Comparison of ENCODE assay signal across 15 mouse cellular contexts in genomic region chr2:130632887-130633675, GRCm38 (mm10). TPM values are rescaled to one million over a fixed set of nuclear protein-coding genes. Genes with fewer than 3 reads are reported as not detected.
DNase-seq lines count a peak whose midpoint lies in the region; ATAC-seq and TF ChIP-seq lines count a peak whose summit lies in the region.
"Had no signal": no experiment of that assay in that cellular context is flagged by ENCODE, and none has a peak within 500 bp of the region (broad histone marks: within the 10 kb centered on the region; RNA-seq: fewer than 3 reads in every experiment).

No protein-coding gene starts in this region.

- no peak for DNase-seq in forebrain, postnatal 0 days
- peak; percentile 88 for DNase-seq in midbrain, embryonic 11.5 days (ENCODE audit: low spot score, missing footprints)
- DNase-seq in embryonic facial prominence, embryonic 10.5 days (ENCODE audit: low spot score) = peak; percentile 38
- DNase-seq in lung, postnatal 14 days = no peak
- no peak for DNase-seq in layer of hippocampus, adult 11-12 months (ENCODE audit: low spot score)
- DNase-seq: heart, adult 2 months; layer of hippocampus, postnatal 36 days; thymus, postnatal 14 days had no signal

- no peak overlapping the region for H3K4me3 ChIP-seq in forebrain, postnatal 0 days (ENCODE audit: low read depth, low read length)
- H3K4me3 ChIP-seq in forebrain, embryonic 16.5 days (replicated peaks; ENCODE audit: low read length) = no peak overlapping the region
- H3K4me3 ChIP-seq in midbrain, embryonic 11.5 days (ENCODE audit: low read depth, low read length) = no peak overlapping the region
- no peak overlapping the region for H3K4me3 ChIP-seq in midbrain, embryonic 13.5 days (replicated peaks)
- H3K4me3 ChIP-seq in embryonic facial prominence, embryonic 10.5 days = no peak overlapping the region
- H3K4me3 ChIP-seq: embryonic facial prominence, embryonic 12.5 days; heart, adult 2 months; liver, embryonic 15.5 days; neural tube, embryonic 13.5 days had no signal

- peaks cover 2% of the 10 kb centered on the region; the same call in 1 of the 2 replicates for H3K4me1 ChIP-seq in forebrain, postnatal 0 days (ENCODE audit: insufficient read depth)
- peaks cover 21% of the 10 kb centered on the region for H3K4me1 ChIP-seq in forebrain, embryonic 16.5 days (replicated peaks; ENCODE audit: control insufficient read depth, insufficient read depth, low read length)
- peaks cover 37% of the 10 kb centered on the region for H3K4me1 ChIP-seq in midbrain, embryonic 11.5 days (ENCODE audit: control insufficient read depth, insufficient read depth, low read length)
- H3K4me1 ChIP-seq in midbrain, embryonic 13.5 days (replicated peaks) = peaks cover 44% of the 10 kb centered on the region
- H3K4me1 ChIP-seq in embryonic facial prominence, embryonic 10.5 days = peaks cover 59% of the 10 kb centered on the region

- peak; percentile 6; the same call in 1 of the 2 replicates for ATAC-seq in forebrain, postnatal 0 days
- no peak for ATAC-seq in forebrain, embryonic 16.5 days
- peak; percentile 39 for ATAC-seq in midbrain, embryonic 11.5 days (ENCODE audit: low FRiP score)
- no peak for ATAC-seq in midbrain, embryonic 13.5 days
- ATAC-seq: Patski had no signal

- H3K36me3 ChIP-seq in forebrain, postnatal 0 days (ENCODE audit: insufficient read depth) = peaks cover 24% of the 10 kb centered on the region
- no peaks in the 10 kb centered on the region; the same call in 1 of the 2 replicates for H3K36me3 ChIP-seq in forebrain, embryonic 16.5 days (ENCODE audit: control insufficient read depth, insufficient read depth)
- H3K36me3 ChIP-seq in midbrain, embryonic 11.5 days (ENCODE audit: control insufficient read depth, insufficient read depth, low read length) = no peaks in the 10 kb centered on the region
- no peaks in the 10 kb centered on the region for H3K36me3 ChIP-seq in midbrain, embryonic 13.5 days
- peaks cover 1% of the 10 kb centered on the region; the same call in 1 of the 2 replicates for H3K36me3 ChIP-seq in embryonic facial prominence, embryonic 10.5 days (replicated peaks)
- H3K36me3 ChIP-seq: embryonic facial prominence, embryonic 12.5 days; limb, embryonic 12.5 days had no signal

- WGBS in forebrain, postnatal 0 days = 40% methylated on average over 5 of the region's 5 CpGs
- 43% methylated on average over 5 of the region's 5 CpGs for WGBS in forebrain, embryonic 16.5 days
- WGBS in midbrain, embryonic 11.5 days = 41% methylated on average over 5 of the region's 5 CpGs
- 43% methylated on average over 5 of the region's 5 CpGs for WGBS in midbrain, embryonic 13.5 days
- 53% methylated on average over 5 of the region's 5 CpGs for WGBS in embryonic facial prominence, embryonic 10.5 days

- no peak for TF ChIP-seq CTCF in forebrain, postnatal 0 days (IDR thresholded peaks at IDR 0.05; ENCODE audit: low read depth)

- H3K27ac ChIP-seq in forebrain, postnatal 0 days (ENCODE audit: low read depth, low read length) = no peak overlapping the region
- no peak overlapping the region for H3K27ac ChIP-seq in forebrain, embryonic 16.5 days (ENCODE audit: low read length)
- H3K27ac ChIP-seq in midbrain, embryonic 11.5 days (ENCODE audit: low read depth, low read length) = no peak overlapping the region
- H3K27ac ChIP-seq in midbrain, embryonic 13.5 days = no peak overlapping the region
- H3K27ac ChIP-seq in embryonic facial prominence, embryonic 10.5 days (replicated peaks) = no peak overlapping the region; the same call in 1 of the 2 replicates
- H3K27ac ChIP-seq: embryonic facial prominence, embryonic 12.5 days; heart, adult 2 months; limb, embryonic 12.5 days; liver, embryonic 15.5 days; neural tube, embryonic 13.5 days had no signal

- H3K9me3 ChIP-seq in forebrain, postnatal 0 days (ENCODE audit: low read length) = no peaks in the 10 kb centered on the region
- H3K9me3 ChIP-seq in forebrain, embryonic 16.5 days (ENCODE audit: control insufficient read depth, low read length) = no peaks in the 10 kb centered on the region
- H3K9me3 ChIP-seq in midbrain, embryonic 11.5 days (ENCODE audit: control insufficient read depth, low read length) = no peaks in the 10 kb centered on the region
- H3K9me3 ChIP-seq in midbrain, embryonic 13.5 days = no peaks in the 10 kb centered on the region
- no peaks in the 10 kb centered on the region for H3K9me3 ChIP-seq in embryonic facial prominence, embryonic 10.5 days
- H3K9me3 ChIP-seq: embryonic facial prominence, embryonic 12.5 days; limb, embryonic 12.5 days; liver, embryonic 15.5 days; neural tube, embryonic 13.5 days had no signal

- H3K27me3 ChIP-seq in forebrain, postnatal 0 days (ENCODE audit: insufficient read depth, low read length) = peaks cover 6% of the 10 kb centered on the region; the same call in 1 of the 2 replicates
- H3K27me3 ChIP-seq in forebrain, embryonic 16.5 days (replicated peaks; ENCODE audit: control insufficient read depth, insufficient read depth, low read length) = peaks cover 25% of the 10 kb centered on the region
- H3K27me3 ChIP-seq in midbrain, embryonic 11.5 days (ENCODE audit: control insufficient read depth, insufficient read depth, low read length) = peaks cover 46% of the 10 kb centered on the region
- H3K27me3 ChIP-seq in midbrain, embryonic 13.5 days = peaks cover 61% of the 10 kb centered on the region
- H3K27me3 ChIP-seq in embryonic facial prominence, embryonic 10.5 days (replicated peaks; ENCODE audit: low read depth, poor library complexity, severe bottlenecking) = peaks cover 51% of the 10 kb centered on the region
- H3K27me3 ChIP-seq: Patski had no signal

- no peak overlapping the region for H3K9ac ChIP-seq in forebrain, postnatal 0 days
- H3K9ac ChIP-seq in forebrain, embryonic 16.5 days (replicated peaks; ENCODE audit: low read depth, low read length) = no peak overlapping the region
- H3K9ac ChIP-seq in midbrain, embryonic 11.5 days (ENCODE audit: low read length) = no peak overlapping the region
- no peak overlapping the region for H3K9ac ChIP-seq in midbrain, embryonic 13.5 days (replicated peaks)
- H3K9ac ChIP-seq: embryonic facial prominence, embryonic 12.5 days; limb, embryonic 12.5 days; liver, embryonic 15.5 days; neural tube, embryonic 13.5 days had no signal

- no peak overlapping the region for H3K4me2 ChIP-seq in forebrain, postnatal 0 days (ENCODE audit: low read depth)
- no peak overlapping the region for H3K4me2 ChIP-seq in forebrain, embryonic 16.5 days (ENCODE audit: low read length)
- H3K4me2 ChIP-seq in midbrain, embryonic 11.5 days = no peak overlapping the region
- no peak overlapping the region for H3K4me2 ChIP-seq in midbrain, embryonic 13.5 days (replicated peaks)
- H3K4me2 ChIP-seq: embryonic facial prominence, embryonic 12.5 days; liver, embryonic 15.5 days; neural tube, embryonic 13.5 days had no signal

RNA-seq across cellular contexts. Expression of gene Ubox5, which starts 3.2 kb away (rescaled TPM):
- 5.5 and 6.6 TPM in 2 replicates for total RNA-seq in forebrain, postnatal 0 days (2014; rRNA removed)
- polyA plus RNA-seq in forebrain, postnatal 0 days (2015; fragmentation: Nextera tagmentation; extraction: Ambion mirVana) = 5.9 and 7.3 TPM in 2 replicates
- polyA plus RNA-seq in forebrain, embryonic 16.5 days (2015; fragmentation: Nextera tagmentation; extraction: Ambion mirVana) = 13.7 and 14.7 TPM in 2 replicates
- polyA plus RNA-seq in midbrain, embryonic 11.5 days (2014; fragmentation: Nextera tagmentation; extraction: Ambion mirVana) = 16.6 and 18.4 TPM in 2 replicates
- polyA plus RNA-seq in midbrain, embryonic 13.5 days (2015; fragmentation: Nextera tagmentation; extraction: Ambion mirVana) = 12.8 and 13.4 TPM in 2 replicates
- 21.3 and 21.6 TPM in 2 replicates for polyA plus RNA-seq in embryonic facial prominence, embryonic 10.5 days (2016; fragmentation: Nextera tagmentation; extraction: Ambion mirVana)

RNA-seq across cellular contexts. Expression of gene Fastkd5, which starts 3.3 kb away (rescaled TPM):
- total RNA-seq in forebrain, postnatal 0 days (2014; rRNA removed) = 10.0 and 11.0 TPM in 2 replicates
- polyA plus RNA-seq in forebrain, postnatal 0 days (2015; fragmentation: Nextera tagmentation; extraction: Ambion mirVana) = 7.1 and 8.1 TPM in 2 replicates
- 12.5 and 17.2 TPM in 2 replicates for polyA plus RNA-seq in forebrain, embryonic 16.5 days (2015; fragmentation: Nextera tagmentation; extraction: Ambion mirVana)
- polyA plus RNA-seq in midbrain, embryonic 11.5 days (2014; fragmentation: Nextera tagmentation; extraction: Ambion mirVana) = 19.7 and 23.3 TPM in 2 replicates
- polyA plus RNA-seq in midbrain, embryonic 13.5 days (2015; fragmentation: Nextera tagmentation; extraction: Ambion mirVana) = 13.8 and 13.9 TPM in 2 replicates
- 23.3 and 25.5 TPM in 2 replicates for polyA plus RNA-seq in embryonic facial prominence, embryonic 10.5 days (2016; fragmentation: Nextera tagmentation; extraction: Ambion mirVana)

RNA-seq across cellular contexts. Expression of gene Lzts3, which starts 9.5 kb away (rescaled TPM):
- total RNA-seq in forebrain, postnatal 0 days (2014; rRNA removed) = 33.5 and 35.5 TPM in 2 replicates
- polyA plus RNA-seq in forebrain, postnatal 0 days (2015; fragmentation: Nextera tagmentation; extraction: Ambion mirVana) = 4.7 and 11.3 TPM in 2 replicates
- 8.4 and 11.3 TPM in 2 replicates for polyA plus RNA-seq in forebrain, embryonic 16.5 days (2015; fragmentation: Nextera tagmentation; extraction: Ambion mirVana)
- 1.1 and 1.4 TPM in 2 replicates for polyA plus RNA-seq in midbrain, embryonic 11.5 days (2014; fragmentation: Nextera tagmentation; extraction: Ambion mirVana)
- 8.0 and 9.2 TPM in 2 replicates for polyA plus RNA-seq in midbrain, embryonic 13.5 days (2015; fragmentation: Nextera tagmentation; extraction: Ambion mirVana)
- polyA plus RNA-seq in embryonic facial prominence, embryonic 10.5 days (2016; fragmentation: Nextera tagmentation; extraction: Ambion mirVana) = 3.1 and 3.3 TPM in 2 replicates

RNA-seq across cellular contexts. Expression of gene Ddrgk1, which starts 31.4 kb away (rescaled TPM):
- total RNA-seq in forebrain, postnatal 0 days (2014; rRNA removed) = 33.8 and 40.1 TPM in 2 replicates
- polyA plus RNA-seq in forebrain, postnatal 0 days (2015; fragmentation: Nextera tagmentation; extraction: Ambion mirVana) = 73.0 and 77.4 TPM in 2 replicates
- polyA plus RNA-seq in forebrain, embryonic 16.5 days (2015; fragmentation: Nextera tagmentation; extraction: Ambion mirVana) = 57.1 and 62.3 TPM in 2 replicates
- polyA plus RNA-seq in midbrain, embryonic 11.5 days (2014; fragmentation: Nextera tagmentation; extraction: Ambion mirVana) = 37.6 and 46.7 TPM in 2 replicates
- polyA plus RNA-seq in midbrain, embryonic 13.5 days (2015; fragmentation: Nextera tagmentation; extraction: Ambion mirVana) = 60.2 and 62.0 TPM in 2 replicates
- polyA plus RNA-seq in embryonic facial prominence, embryonic 10.5 days (2016; fragmentation: Nextera tagmentation; extraction: Ambion mirVana) = 48.2 and 48.3 TPM in 2 replicates

RNA-seq across cellular contexts. Expression of gene Itpa, which starts 34.3 kb away (rescaled TPM):
- total RNA-seq in forebrain, postnatal 0 days (2014; rRNA removed) = 151 and 160 TPM in 2 replicates
- polyA plus RNA-seq in forebrain, postnatal 0 days (2015; fragmentation: Nextera tagmentation; extraction: Ambion mirVana) = 128 and 145 TPM in 2 replicates
- 117 and 124 TPM in 2 replicates for polyA plus RNA-seq in forebrain, embryonic 16.5 days (2015; fragmentation: Nextera tagmentation; extraction: Ambion mirVana)
- polyA plus RNA-seq in midbrain, embryonic 11.5 days (2014; fragmentation: Nextera tagmentation; extraction: Ambion mirVana) = 144 and 156 TPM in 2 replicates
- 155 and 165 TPM in 2 replicates for polyA plus RNA-seq in midbrain, embryonic 13.5 days (2015; fragmentation: Nextera tagmentation; extraction: Ambion mirVana)
- 144 and 150 TPM in 2 replicates for polyA plus RNA-seq in embryonic facial prominence, embryonic 10.5 days (2016; fragmentation: Nextera tagmentation; extraction: Ambion mirVana)

Comparison
In these comparisons a context has a peak if more than half of its experiments do, and no peak if none do; other contexts are left out.
1. ATAC-seq: peak in forebrain, postnatal 0 days (single experiment) and midbrain, embryonic 11.5 days (single experiment); none in forebrain, embryonic 16.5 days (single experiment) and midbrain, embryonic 13.5 days (single experiment).
2. DNase-seq: peak in midbrain, embryonic 11.5 days (single experiment) and embryonic facial prominence, embryonic 10.5 days (single experiment); none in forebrain, postnatal 0 days (single experiment), lung, postnatal 14 days (single experiment) and layer of hippocampus, adult 11-12 months (single experiment).